Mouse (Mus musculus): ENCODE results near the gene Tnfaip8l2. TPM values are rescaled to one million over a fixed set of nuclear protein-coding genes. Genes with fewer than 3 reads are reported as not detected.
"Not testable (repeated sequence)": the region's sequence is repeated elsewhere in the genome, so short reads cannot be mapped to it uniquely, and the experiment has no call there.

The Tnfaip8l2 gene
- total RNA-seq, 2 experiments from 2014 or later: 0.38 to 0.69 TPM

- DNase-seq: no peak
Observed at GRCm38 (mm10) chr3:95161618-95162344, 19.6 kb upstream of the Tnfaip8l2 start.

GRCm38 (mm10) chr3:95161041-95161551 is 18.9 kb upstream of the Tnfaip8l2 start:
- intact Hi-C loops (cut with DNase I): no loop called here
- no peak for DNase-seq

More at GRCm38 (mm10) chr3:95161618-95162344, 19.6 kb upstream of the Tnfaip8l2 start:
- intact Hi-C loops (cut with DNase I): no loop called here

GRCm38 (mm10) chr3:95159987-95160963 is 18.1 kb upstream of the Tnfaip8l2 start, which contains the start of gene Sema6c:
Sema6c (plus strand) TSS chr3:95160457.
- DNase-seq: peak; percentile 86 to 90
- intact Hi-C loops (cut with DNase I): no loop called here

GRCm38 (mm10) chr3:95159511-95159986 is 17.4 kb upstream of the Tnfaip8l2 start:
- no peak for DNase-seq
- intact Hi-C loops (cut with DNase I): no loop called here

- no peak for DNase-seq
- intact Hi-C loops (cut with DNase I): no loop called here
Observed at GRCm38 (mm10) chr3:95153874-95154273, 11.7 kb upstream of the Tnfaip8l2 start.

- intact Hi-C loops (cut with DNase I): loop anchor here (5.0 kb wide), 1 partner anchor 96 kb away; no protein-coding TSS in a partner anchor
Observed at GRCm38 (mm10) chr3:95147924-95148323, 5.8 kb upstream of the Tnfaip8l2 start.

GRCm38 (mm10) chr3:95142617-95143011 is 454 bp upstream of the Tnfaip8l2 start:
- peak; percentile 83 to 90 for DNase-seq
- intact Hi-C loops (cut with DNase I): loop anchor here (5.0 kb wide), 2 partner anchors 75 to 120 kb away; partner anchors contain the start of gene Gabpb2

More at GRCm38 (mm10) chr3:95147924-95148323, 5.8 kb upstream of the Tnfaip8l2 start:
- DNase-seq: no peak

GRCm38 (mm10) chr3:95141474-95141873 is 686 bp downstream of the Tnfaip8l2 start:
- intact Hi-C loops (cut with DNase I): loop anchor here (5.0 kb wide), 2 partner anchors 76 to 121 kb away; partner anchors contain the start of gene Gabpb2
- DNase-seq: no peak

GRCm38 (mm10) chr3:95140795-95141194 is 1.4 kb downstream of the Tnfaip8l2 start:
- DNase-seq: no peak
- intact Hi-C loops (cut with DNase I): loop anchor here (5.0 kb wide), 2 partner anchors 77 to 122 kb away; partner anchors contain the start of gene Gabpb2

GRCm38 (mm10) chr3:95140289-95140595 is 1.9 kb downstream of the Tnfaip8l2 start:
- no peak for DNase-seq
- intact Hi-C loops (cut with DNase I): loop anchor here (5.0 kb wide), 2 partner anchors 77 to 122 kb away; partner anchors contain the start of gene Gabpb2

- intact Hi-C loops (cut with DNase I): loop anchor here (5.0 kb wide), 3 partner anchors 33 to 123 kb away; partner anchors contain the start of gene Gabpb2
- DNase-seq: no peak
Observed at GRCm38 (mm10) chr3:95139586-95140288, 2.4 kb downstream of the Tnfaip8l2 start.

GRCm38 (mm10) chr3:95136336-95136735 is 5.8 kb downstream of the Tnfaip8l2 start:
- intact Hi-C loops (cut with DNase I): loop anchor here (5.0 kb wide), 1 partner anchor 36 kb away; no protein-coding TSS in a partner anchor
- no peak for DNase-seq

GRCm38 (mm10) chr3:95135433-95136052 is 6.6 kb downstream of the Tnfaip8l2 start:
- no peak for DNase-seq
- intact Hi-C loops (cut with DNase I): loop anchor here (5.0 kb wide), 1 partner anchor 37 kb away; no protein-coding TSS in a partner anchor

GRCm38 (mm10) chr3:95135023-95135422 is 7.1 kb downstream of the Tnfaip8l2 start:
- intact Hi-C loops (cut with DNase I): loop anchor here (5.0 kb wide), 1 partner anchor 37 kb away; no protein-coding TSS in a partner anchor
- DNase-seq: peak; percentile 44 to 45

- DNase-seq; intact Hi-C loops (cut with DNase I): not testable (repeated sequence)
Observed at GRCm38 (mm10) chr3:95134133-95134532, 8.0 kb downstream of the Tnfaip8l2 start.

- DNase-seq: peak; percentile 85 to 86
- intact Hi-C loops (cut with DNase I): no loop called here
Observed at GRCm38 (mm10) chr3:95133680-95134101, 8.5 kb downstream of the Tnfaip8l2 start, which contains the start of the genes Scnm1 and Lysmd1. Scnm1 (minus strand) TSS chr3:95134011. Lysmd1 (plus strand) TSS chr3:95134088.

- intact Hi-C loops (cut with DNase I): no loop called here
Observed at GRCm38 (mm10) chr3:95133176-95133575, 9.0 kb downstream of the Tnfaip8l2 start.

GRCm38 (mm10) chr3:95132389-95132788 is 9.8 kb downstream of the Tnfaip8l2 start:
- DNase-seq: not testable (repeated sequence)

More at GRCm38 (mm10) chr3:95133176-95133575, 9.0 kb downstream of the Tnfaip8l2 start:
- DNase-seq: no peak

GRCm38 (mm10) chr3:95130081-95130480 is 12.1 kb downstream of the Tnfaip8l2 start:
- intact Hi-C loops (cut with DNase I): no loop called here

More at GRCm38 (mm10) chr3:95132389-95132788, 9.8 kb downstream of the Tnfaip8l2 start:
- intact Hi-C loops (cut with DNase I): not testable (repeated sequence)

More at GRCm38 (mm10) chr3:95130081-95130480, 12.1 kb downstream of the Tnfaip8l2 start:
- peak in 1 of 2 experiments; percentile 12 for DNase-seq
